Mouse (Mus musculus) olfactory bulb, adult 2 months (tissue): ENCODE measurements at regions not wholly inside any gene's neighbourhood (a gene's known extent, or its start where the extent isn't known, plus 50 kb on each side); places are given as distances from the start of the nearest gene placed in this dataset.

Experiments used
- CTCF ChIP-seq: fragments of 200-500 bp; IDR thresholded peaks from 2 replicates; pipeline ENCODE4 v1.5.1; 2012; ENCODE audit warnings: low read depth, mild to moderate bottlenecking, low read length, moderate library complexity; ENCODE audit not compliant: insufficient read depth
- POLR2A ChIP-seq: fragments of 200-500 bp; IDR thresholded peaks from 2 replicates; pipeline ENCODE4 v1.6.1; 2012; ENCODE audit warnings: mild to moderate bottlenecking, low read depth, low read length, moderate library complexity; ENCODE audit not compliant: insufficient read depth

DNA sequence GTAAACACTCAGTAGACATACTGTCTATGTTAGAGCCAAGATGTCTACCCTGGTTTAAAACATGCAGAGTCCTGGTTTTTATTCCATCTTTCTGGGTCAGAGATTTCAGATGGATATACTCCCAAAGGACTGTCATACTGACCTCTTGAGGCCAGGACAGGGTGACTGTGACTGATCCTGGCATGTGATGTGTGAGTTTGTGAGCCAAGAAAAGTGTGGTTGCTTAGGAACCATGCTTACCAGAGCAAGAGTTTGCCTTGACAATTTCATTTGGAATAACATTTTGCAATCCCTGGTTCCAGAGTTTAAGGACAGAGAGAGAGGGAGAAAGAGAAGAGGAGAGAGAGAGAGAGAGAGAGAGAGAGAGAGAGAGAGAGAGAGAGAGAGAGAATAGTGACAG, 395.2 kb upstream of the Cdh11 start:
- no peak for TF ChIP-seq CTCF
- TF ChIP-seq POLR2A: no peak
